27 mouse cellular contexts compared by ENCODE assay signal in the genomic region with DNA sequence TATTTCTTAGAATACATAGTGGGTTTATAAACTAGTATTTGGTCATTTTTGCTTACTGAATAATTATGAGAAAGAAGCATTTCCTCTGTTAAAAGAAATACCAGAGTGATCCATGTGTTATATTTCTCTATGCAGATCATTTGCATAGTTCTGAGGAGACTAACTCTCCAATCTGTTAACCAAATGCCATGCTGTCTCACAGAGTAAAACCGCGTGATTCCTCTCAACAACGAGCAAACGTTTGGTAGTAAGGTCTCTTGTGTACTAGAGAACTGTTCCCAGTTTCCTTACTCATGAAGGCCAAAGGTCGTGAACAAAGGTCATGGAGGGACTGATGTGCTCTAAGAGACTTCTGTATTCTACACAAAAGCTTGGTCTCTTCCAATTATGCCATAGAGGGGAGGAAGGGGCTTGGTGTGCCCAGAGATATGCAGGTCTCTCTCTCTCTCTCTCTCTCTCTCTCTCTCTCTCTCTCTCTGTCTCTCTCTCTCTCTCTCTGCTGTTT.
DNase-seq lines count a peak whose midpoint lies in the region; ATAC-seq and TF ChIP-seq lines count a peak whose summit lies in the region.
"Had no signal": no experiment of that assay in that cellular context is flagged by ENCODE, and none has a peak within 500 bp of the region (broad histone marks: within the 10 kb centered on the region; RNA-seq: fewer than 3 reads in every experiment).

No protein-coding gene starts in this region.

- H3K4me3 ChIP-seq in forebrain, postnatal 0 days (ENCODE audit: low read depth, low read length), result no peak overlapping the region
- H3K4me3 ChIP-seq in forebrain, embryonic 11.5 days (ENCODE audit: low read depth, low read length), result no peak overlapping the region
- H3K4me3 ChIP-seq: embryonic facial prominence, embryonic 10.5 days; embryonic facial prominence, embryonic 13.5 days; erythroblast, embryonic 14.5 days; heart, adult 2 months; heart, embryonic 10.5 days; heart, embryonic 13.5 days had no signal

- peak; percentile 62 for DNase-seq in forebrain, postnatal 0 days
- DNase-seq in forebrain, embryonic 11.5 days (ENCODE audit: low spot score), result no peak
- DNase-seq in embryo, embryonic 10.5 days (ENCODE audit: low spot score), result peak; percentile 45
- DNase-seq in embryo, embryonic 11 days, result peak; percentile 26
- no peak for DNase-seq in heart, postnatal 25 days (ENCODE audit: low spot score)
- DNase-seq in left cerebral cortex, adult 9 months (ENCODE audit: low spot score in 2 of 2), result no peak
- DNase-seq: adrenal gland, adult 2 months; adrenal gland, postnatal 14 days; cerebellum, adult 11 months; cerebellum, adult 2 months; cerebellum, adult 9-11 months; cerebellum, postnatal 25 days; gastrocnemius, postnatal 10 days; gastrocnemius, postnatal 36 days; heart, adult 2 months; heart, postnatal 14 days had no signal

- no peaks in the 10 kb centered on the region for H3K4me1 ChIP-seq in forebrain, postnatal 0 days (ENCODE audit: insufficient read depth)
- H3K4me1 ChIP-seq in forebrain, embryonic 11.5 days (replicated peaks; ENCODE audit: control insufficient read depth, insufficient read depth, low read length), result no peaks in the 10 kb centered on the region
- H3K4me1 ChIP-seq: embryonic facial prominence, embryonic 10.5 days; heart, embryonic 10.5 days; heart, embryonic 13.5 days had no signal

- 55% methylated on average over 5 of the region's 5 CpGs for WGBS in forebrain, postnatal 0 days
- 71% methylated on average over 5 of the region's 5 CpGs for WGBS in forebrain, embryonic 11.5 days

- no peak overlapping the region for H3K4me2 ChIP-seq in forebrain, postnatal 0 days (ENCODE audit: low read depth)
- H3K4me2 ChIP-seq in forebrain, embryonic 11.5 days (ENCODE audit: low read depth, low read length, severe bottlenecking), result no peak overlapping the region
- H3K4me2 ChIP-seq: embryonic facial prominence, embryonic 13.5 days; heart, embryonic 13.5 days; hindbrain, embryonic 14.5 days had no signal

- H3K36me3 ChIP-seq in forebrain, postnatal 0 days (ENCODE audit: insufficient read depth), result no peaks in the 10 kb centered on the region
- H3K36me3 ChIP-seq in forebrain, embryonic 11.5 days (ENCODE audit: control insufficient read depth, insufficient read depth, low read length), result no peaks in the 10 kb centered on the region
- H3K36me3 ChIP-seq: embryonic facial prominence, embryonic 10.5 days; embryonic facial prominence, embryonic 13.5 days; heart, embryonic 10.5 days; heart, embryonic 13.5 days had no signal

- peak; percentile 69 for ATAC-seq in forebrain, postnatal 0 days
- ATAC-seq in forebrain, embryonic 11.5 days (replicated peaks; ENCODE audit: low FRiP score), result no peak
- ATAC-seq: CD4-positive, CD25-positive, alpha-beta regulatory T cell, adult 4 months; forebrain, embryonic 14.5 days; hindbrain, postnatal 0 days; inflammation-experienced regulatory T-cells, adult 6 months; intestine, embryonic 16.5 days had no signal

- no peak for TF ChIP-seq CTCF in forebrain, postnatal 0 days (IDR thresholded peaks at IDR 0.05; ENCODE audit: low read depth)

- H3K27ac ChIP-seq in forebrain, postnatal 0 days (ENCODE audit: low read depth, low read length), result no peak overlapping the region
- H3K27ac ChIP-seq in forebrain, embryonic 11.5 days (ENCODE audit: low read depth, low read length), result no peak overlapping the region
- H3K27ac ChIP-seq: embryonic facial prominence, embryonic 10.5 days; embryonic facial prominence, embryonic 13.5 days; heart, adult 2 months; heart, embryonic 10.5 days; heart, embryonic 13.5 days; hindbrain, embryonic 14.5 days; hindbrain, postnatal 0 days had no signal

- no peaks in the 10 kb centered on the region for H3K9me3 ChIP-seq in forebrain, postnatal 0 days (ENCODE audit: low read length)
- H3K9me3 ChIP-seq in forebrain, embryonic 11.5 days (ENCODE audit: control insufficient read depth, low read length), result no peaks in the 10 kb centered on the region
- H3K9me3 ChIP-seq: embryonic facial prominence, embryonic 10.5 days; embryonic facial prominence, embryonic 13.5 days; heart, embryonic 10.5 days; heart, embryonic 13.5 days had no signal

- no peaks in the 10 kb centered on the region for H3K27me3 ChIP-seq in forebrain, postnatal 0 days (ENCODE audit: insufficient read depth, low read length)
- no peaks in the 10 kb centered on the region for H3K27me3 ChIP-seq in forebrain, embryonic 11.5 days (ENCODE audit: control insufficient read depth, insufficient read depth, low read length)
- H3K27me3 ChIP-seq: embryonic facial prominence, embryonic 13.5 days; heart, embryonic 13.5 days had no signal

- intact Hi-C loops in heart, postnatal 25 days (cut with DNase I), result no loop called here

- H3K9ac ChIP-seq in forebrain, postnatal 0 days, result no peak overlapping the region
- H3K9ac ChIP-seq in forebrain, embryonic 11.5 days (ENCODE audit: low read length), result no peak overlapping the region
- H3K9ac ChIP-seq: embryonic facial prominence, embryonic 13.5 days; heart, embryonic 13.5 days; hindbrain, embryonic 14.5 days had no signal

Comparison
In these comparisons a context has a peak if more than half of its experiments do, and no peak if none do; other contexts are left out.
1. DNase-seq: peak in forebrain, postnatal 0 days (single experiment), embryo, embryonic 10.5 days (single experiment) and embryo, embryonic 11 days (single experiment); none in forebrain, embryonic 11.5 days (single experiment), heart, postnatal 25 days (single experiment) and left cerebral cortex, adult 9 months (0 of 2).